Comparison of ENCODE assay signal across 8 mouse cellular contexts in the genomic region with DNA sequence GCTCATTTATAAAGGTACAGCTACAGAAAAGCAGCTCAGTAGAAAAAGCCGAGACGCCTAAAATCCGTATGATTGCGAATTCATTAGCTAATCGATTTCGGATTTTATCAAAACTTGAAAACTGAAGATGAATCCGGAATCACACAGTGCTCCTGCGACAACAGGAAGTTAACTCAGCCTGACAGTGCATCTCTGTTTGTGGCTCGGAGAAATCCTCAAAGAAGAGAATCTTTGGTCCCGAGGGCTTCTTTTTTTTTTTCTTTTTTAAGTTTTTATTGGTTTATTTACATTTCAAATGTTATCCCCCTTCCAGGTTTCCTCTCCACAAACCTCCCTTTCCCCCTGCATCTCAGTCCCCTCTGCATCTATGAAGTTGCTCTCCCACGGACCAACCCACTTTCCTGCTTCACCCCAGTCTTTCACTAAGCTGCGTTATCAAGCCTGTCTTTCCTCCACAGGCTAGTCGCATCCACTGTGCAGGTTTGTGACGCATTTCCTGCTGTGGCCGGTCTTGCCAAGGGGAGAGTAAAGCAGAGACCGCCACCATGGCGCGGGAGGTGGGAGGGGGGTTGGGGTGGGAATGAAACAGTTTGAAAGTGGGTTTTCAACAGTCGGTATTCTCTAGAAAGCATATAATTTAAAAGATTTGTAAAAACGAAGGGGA.
DNase-seq lines count a peak whose midpoint lies in the region; ATAC-seq and TF ChIP-seq lines count a peak whose summit lies in the region.
"Not testable (repeated sequence)": the region's sequence is repeated elsewhere in the genome, so short reads cannot be mapped to it uniquely, and the experiment has no call there.

No protein-coding gene starts in this region.

- POLR2A ChIA-PET in Patski (lab: Charles Lee) = not testable (repeated sequence)

- H3K4me3 ChIP-seq in forebrain, embryonic 15.5 days = peak overlapping the region; percentile 24
- not testable (repeated sequence) for H3K4me3 ChIP-seq in heart, postnatal 0 days (ENCODE audit: low read depth, low read length)
- H3K4me3 ChIP-seq in midbrain, embryonic 11.5 days (ENCODE audit: low read depth, low read length) = peak overlapping the region; percentile 7; the same call in 1 of the 2 replicates

- 54% methylated on average over 20 of the region's 20 CpGs for WGBS in forebrain, embryonic 15.5 days
- WGBS in heart, postnatal 0 days = 41% methylated on average over 20 of the region's 20 CpGs
- WGBS in midbrain, embryonic 11.5 days = 58% methylated on average over 20 of the region's 20 CpGs

- not testable (repeated sequence) for H3K9me3 ChIP-seq in forebrain, embryonic 15.5 days; heart, postnatal 0 days (replicated peaks; ENCODE audit: control insufficient read depth, low read length); midbrain, embryonic 11.5 days (ENCODE audit: control insufficient read depth, low read length)

- intact Hi-C loops in left cerebral cortex, postnatal 4 days (cut with DNase I) = not testable (repeated sequence)

- TF ChIP-seq CTCF in Patski (IDR thresholded peaks at IDR 0.05); heart, postnatal 0 days (IDR thresholded peaks at IDR 0.05; ENCODE audit: low read depth): not testable (repeated sequence)

- not testable (repeated sequence) for H3K9ac ChIP-seq in forebrain, embryonic 15.5 days (replicated peaks); heart, postnatal 0 days (replicated peaks; ENCODE audit: low read depth, low read length); midbrain, embryonic 11.5 days (ENCODE audit: low read length)

- not testable (repeated sequence) for H3K36me3 ChIP-seq in forebrain, embryonic 15.5 days; heart, postnatal 0 days (replicated peaks; ENCODE audit: control insufficient read depth, insufficient read depth, low read length); midbrain, embryonic 11.5 days (ENCODE audit: control insufficient read depth, insufficient read depth, low read length)

- not testable (repeated sequence) for H3K27me3 ChIP-seq in Patski; forebrain, embryonic 15.5 days; heart, postnatal 0 days (ENCODE audit: control insufficient read depth, insufficient read depth, low read length); midbrain, embryonic 11.5 days (ENCODE audit: control insufficient read depth, insufficient read depth, low read length)

- peak; percentile 10 for DNase-seq in Patski (ENCODE audit: low read depth, low spot score)
- peak; percentile 36 to 41 for DNase-seq in cerebellum, postnatal 36 days
- peak; percentile 8 for DNase-seq in heart, postnatal 0 days (ENCODE audit: low spot score)
- peak; percentile 1 to 4 for DNase-seq in kidney, postnatal 4 days
- peak; percentile 22 for DNase-seq in left cerebral cortex, postnatal 4 days
- not testable (repeated sequence) for DNase-seq in midbrain, embryonic 11.5 days (ENCODE audit: low spot score, missing footprints)
- peak; percentile 37 to 65 for DNase-seq in right cerebral cortex, adult 2 months (ENCODE audit: low spot score in 2 of 2)

- CTCF ChIA-PET in Patski (lab: Charles Lee) = not testable (repeated sequence)

- H3K4me1 ChIP-seq in forebrain, embryonic 15.5 days; heart, postnatal 0 days (ENCODE audit: control insufficient read depth, insufficient read depth); midbrain, embryonic 11.5 days (ENCODE audit: control insufficient read depth, insufficient read depth, low read length): not testable (repeated sequence)

- not testable (repeated sequence) for H3K27ac ChIP-seq in forebrain, embryonic 15.5 days (replicated peaks); heart, postnatal 0 days (ENCODE audit: low read depth); midbrain, embryonic 11.5 days (ENCODE audit: low read depth, low read length)

- peak overlapping the region; percentile 31 for H3K4me2 ChIP-seq in forebrain, embryonic 15.5 days (replicated peaks)
- 0 out of 2 replicates have a peak overlapping the region, but pooled peaks have one; percentile 6 for H3K4me2 ChIP-seq in heart, postnatal 0 days (ENCODE audit: low read depth, low read length)
- H3K4me2 ChIP-seq in midbrain, embryonic 11.5 days = peak overlapping the region; percentile 19; the same call in 1 of the 2 replicates

- ATAC-seq in Patski; heart, postnatal 0 days (ENCODE audit: insufficient read depth, low read depth): not testable (repeated sequence)
- ATAC-seq in forebrain, embryonic 15.5 days (replicated peaks) = peak; percentile 85
- peak; percentile 82; the same call in 1 of the 2 replicates for ATAC-seq in midbrain, embryonic 11.5 days (ENCODE audit: low FRiP score)

- not testable (repeated sequence) for TF ChIP-seq EP300 in heart, postnatal 0 days (IDR thresholded peaks at IDR 0.05; ENCODE audit: low read depth)

- in situ Hi-C loops in Patski (cut with MboI; ENCODE audit: low pct_unique_long_range_greater_than_20kb) = not testable (repeated sequence)
